Mouse (Mus musculus) stomach, postnatal 0 days (tissue): ENCODE results near the gene Dhx34. TPM values are rescaled to one million over a fixed set of nuclear protein-coding genes. Genes with fewer than 3 reads are reported as not detected.

ENCODE experiments used
- ATAC-seq: fragments of 200-750 bp; cut with Nextera tagmentation; 2 replicates; pipeline ENCODE4 v1.8.0; 2017; ENCODE audit not compliant: low FRiP score, low TSS enrichment
- DNase-seq: peaks from one replicate; pipeline ENCODE4 v3.0.0-alpha.2; 2016; ENCODE audit warnings: low spot score
- H3K27ac ChIP-seq: fragments of 300-500 bp; sonication (generic); replicated peaks from 2 replicates; pipeline ENCODE4 v1.5.1; 2014; ENCODE audit warnings: mild to moderate bottlenecking, control low read depth
- H3K27me3 ChIP-seq: fragments of 300-500 bp; sonication (generic); 2 replicates; pipeline ENCODE4 v1.6.1; 2014; ENCODE audit warnings: low read length; ENCODE audit not compliant: control insufficient read depth, insufficient read depth
- H3K36me3 ChIP-seq: fragments of 300-500 bp; sonication (generic); 2 replicates; pipeline ENCODE4 v1.6.1; 2014; ENCODE audit warnings: low read length, mixed read lengths; ENCODE audit not compliant: control insufficient read depth, insufficient read depth
- H3K4me1 ChIP-seq: fragments of 300-500 bp; sonication (generic); replicated peaks from 2 replicates; pipeline ENCODE4 v1.6.1; 2014; ENCODE audit warnings: antibody characterized with exemption; ENCODE audit not compliant: control insufficient read depth, insufficient read depth
- H3K4me2 ChIP-seq: fragments of 300-500 bp; sonication (generic); replicated peaks from 2 replicates; pipeline ENCODE4 v1.6.1; 2014; ENCODE audit warnings: low read depth, mild to moderate bottlenecking, control low read depth, moderate library complexity
- H3K4me3 ChIP-seq: fragments of 300-500 bp; sonication (generic); 2 replicates; pipeline ENCODE4 v1.5.1; 2014; ENCODE audit warnings: low read depth, low read length, control low read depth
- H3K9ac ChIP-seq: fragments of 300-500 bp; sonication (generic); 2 replicates; pipeline ENCODE4 v1.6.1; 2014; ENCODE audit warnings: mild to moderate bottlenecking, low read length, control low read depth, mixed read lengths
- H3K9me3 ChIP-seq: fragments of 300-500 bp; sonication (generic); 2 replicates; pipeline ENCODE4 v1.6.1; 2016; ENCODE audit warnings: low read length; ENCODE audit not compliant: control insufficient read depth
- CTCF ChIP-seq: IDR thresholded peaks from 2 replicates; pipeline ENCODE4 v1.5.1; 2016; ENCODE audit warnings: antibody characterized with exemption, low read depth, mild to moderate bottlenecking, moderate library complexity
- EP300 ChIP-seq: optimal IDR thresholded peaks from 2 replicates; pipeline ENCODE3; 2016; ENCODE audit warnings: antibody characterized with exemption
- WGBS: fragments of 180-500 bp; shearing (Covaris S2); extraction: QIAGEN DNeasy Blood & Tissue Kit; methylation state at CpG from one replicate; pipeline ENCODE4 v1.1.7; 2014; 5-methylcytosine and 5-hydroxymethylcytosine counted together
- polyA plus RNA-seq: library from polyadenylated mRNA; unstranded; fragments of >200 nt; fragmentation: Nextera tagmentation; extraction: Ambion mirVana; gene quantifications from 2 replicates; pipeline ENCODE4 v1.2.1, GENCODE M21; 2015

Gene Dhx34
- polyA plus RNA-seq, 1 experiment from 2014 or later: 6.9 TPM

GRCm38 (mm10) chr7:16239554-16239997 is 17.7 kb upstream of the Dhx34 start:
- no peaks in the 10 kb centered on the region for H3K4me1 ChIP-seq
- no peak for TF ChIP-seq CTCF
- no peak for TF ChIP-seq EP300
- H3K9me3 ChIP-seq: no peaks in the 10 kb centered on the region
- no peak for DNase-seq
- ATAC-seq: 0 out of 2 replicates have a peak, but pooled peaks have one; percentile 10
- 62% methylated on average over 9 of the region's 9 CpGs for WGBS
- no peak overlapping the region for H3K4me3 ChIP-seq
- no peaks in the 10 kb centered on the region for H3K36me3 ChIP-seq
- no peak overlapping the region for H3K9ac ChIP-seq
- no peak overlapping the region for H3K27ac ChIP-seq
- H3K27me3 ChIP-seq: no peaks in the 10 kb centered on the region
- no peak overlapping the region for H3K4me2 ChIP-seq

DNA sequence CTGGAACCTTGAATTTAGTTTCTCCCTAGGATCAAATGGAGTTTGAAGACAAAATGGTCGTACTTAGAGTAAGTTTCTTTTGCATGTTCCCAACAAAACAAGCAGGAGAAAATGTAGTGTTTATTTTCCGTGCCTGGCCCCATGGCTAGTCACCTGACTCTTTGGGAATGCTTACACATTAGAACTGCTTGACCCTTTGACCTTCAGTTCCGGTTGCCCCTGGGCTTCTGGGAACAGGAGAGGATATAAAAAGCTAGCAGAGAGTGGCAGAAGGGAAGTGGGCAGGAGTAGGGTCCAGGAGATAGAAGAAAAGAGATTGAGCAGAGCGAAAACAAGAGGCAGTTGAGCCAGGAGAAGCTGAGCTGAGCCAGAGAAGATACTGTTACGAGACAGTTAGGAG is 8.0 kb upstream of the Dhx34 start:
- no peak for ATAC-seq
- no peak overlapping the region for H3K4me3 ChIP-seq
- WGBS: 32% methylated on average over 5 of the region's 5 CpGs
- no peaks in the 10 kb centered on the region for H3K27me3 ChIP-seq
- no peaks in the 10 kb centered on the region for H3K36me3 ChIP-seq
- DNase-seq: no peak
- no peak overlapping the region for H3K9ac ChIP-seq
- H3K4me1 ChIP-seq: no peaks in the 10 kb centered on the region
- H3K9me3 ChIP-seq: no peaks in the 10 kb centered on the region
- TF ChIP-seq EP300: no peak
- TF ChIP-seq CTCF: no peak
- no peak overlapping the region for H3K27ac ChIP-seq
- H3K4me2 ChIP-seq: no peak overlapping the region

GRCm38 (mm10) chr7:16213986-16214385 is 7.9 kb downstream of the Dhx34 start:
- H3K9ac ChIP-seq: no peak overlapping the region
- H3K27me3 ChIP-seq: no peaks in the 10 kb centered on the region
- no peaks in the 10 kb centered on the region for H3K4me1 ChIP-seq
- no peak for TF ChIP-seq EP300
- TF ChIP-seq CTCF: no peak
- no peak overlapping the region for H3K27ac ChIP-seq
- ATAC-seq (no peak), DNase-seq (no peak)
- no peak overlapping the region for H3K4me3 ChIP-seq
- no peak overlapping the region for H3K4me2 ChIP-seq
- 91% methylated on average over 9 of the region's 9 CpGs for WGBS
- H3K9me3 ChIP-seq: no peaks in the 10 kb centered on the region
- peaks cover 33% of the 10 kb centered on the region for H3K36me3 ChIP-seq

DNA sequence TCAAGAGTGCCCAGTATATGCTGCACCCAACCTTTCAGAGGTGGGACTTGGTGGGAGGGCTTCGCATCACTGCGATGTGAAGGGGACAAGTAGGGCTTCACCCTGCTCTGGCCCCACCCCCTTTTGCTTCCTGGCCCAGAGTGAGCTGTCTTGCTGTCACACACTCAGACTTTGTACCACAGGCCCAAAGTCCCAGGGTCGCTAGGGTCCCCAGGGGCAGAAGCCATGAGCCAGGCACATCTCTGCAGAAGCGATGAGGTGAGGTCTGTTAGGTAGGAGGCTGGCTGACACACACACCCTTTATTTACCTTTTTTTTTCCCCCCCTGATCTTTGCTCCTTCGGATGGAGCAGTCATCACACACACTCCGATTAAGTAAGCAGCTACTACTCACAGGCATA is 8.6 kb downstream of the Dhx34 start:
- no peak overlapping the region for H3K4me2 ChIP-seq
- 84% methylated on average over 6 of the region's 6 CpGs for WGBS
- DNase-seq (no peak), ATAC-seq (no peak)
- H3K36me3 ChIP-seq: peaks cover 33% of the 10 kb centered on the region
- no peak overlapping the region for H3K9ac ChIP-seq
- TF ChIP-seq EP300 (no peak), CTCF (no peak)
- no peak overlapping the region for H3K27ac ChIP-seq
- H3K4me3 ChIP-seq: no peak overlapping the region
- H3K9me3 ChIP-seq: no peaks in the 10 kb centered on the region
- no peaks in the 10 kb centered on the region for H3K4me1 ChIP-seq
- H3K27me3 ChIP-seq: no peaks in the 10 kb centered on the region

DNA sequence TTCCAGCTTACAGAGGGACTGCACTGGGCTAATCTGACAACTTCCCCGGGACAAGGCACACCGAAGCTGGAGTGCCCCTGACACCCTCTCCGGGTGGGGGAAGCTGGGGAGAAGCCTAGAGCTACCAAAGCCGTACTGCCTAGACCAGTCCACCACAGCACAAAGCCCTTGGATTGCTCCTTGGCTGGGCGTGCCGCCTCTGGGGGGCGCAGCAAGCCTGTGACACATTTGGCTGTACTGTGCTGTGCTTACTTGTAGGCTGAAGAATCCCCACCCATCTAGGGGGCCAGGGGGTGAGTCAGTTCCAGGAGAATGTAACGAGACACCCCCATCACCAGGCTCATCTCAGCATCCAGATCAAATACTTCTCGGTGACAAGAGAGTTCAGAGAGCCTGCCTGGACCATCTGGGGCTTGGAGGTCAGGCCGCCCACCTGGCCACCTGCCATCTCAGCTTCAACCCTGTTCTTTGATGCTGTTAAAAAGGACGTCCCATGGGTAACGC is 10.9 kb downstream of the Dhx34 start:
- peak; percentile 35 for DNase-seq

GRCm38 (mm10) chr7:16208781-16209665 is 12.8 kb downstream of the Dhx34 start:
- H3K4me3 ChIP-seq: no peak overlapping the region
- no peak overlapping the region for H3K4me2 ChIP-seq
- ATAC-seq: 0 out of 2 replicates have a peak, but pooled peaks have one; percentile 20
- H3K4me1 ChIP-seq: no peaks in the 10 kb centered on the region
- TF ChIP-seq EP300: no peak
- H3K9ac ChIP-seq: no peak overlapping the region
- no peaks in the 10 kb centered on the region for H3K27me3 ChIP-seq
- H3K36me3 ChIP-seq: peaks cover 19% of the 10 kb centered on the region
- H3K27ac ChIP-seq: 0 out of 2 replicates have a peak overlapping the region, but pooled peaks have one; percentile 30
- H3K9me3 ChIP-seq: no peaks in the 10 kb centered on the region
- DNase-seq: no peak
- WGBS: 54% methylated on average over 21 of the region's 21 CpGs

More for the DNA sequence above, 10.9 kb downstream of the Dhx34 start:
- 66% methylated on average over 12 of the region's 12 CpGs for WGBS
- H3K4me2 ChIP-seq: no peak overlapping the region
- H3K4me1 ChIP-seq: no peaks in the 10 kb centered on the region
- H3K9ac ChIP-seq: no peak overlapping the region
- no peak overlapping the region for H3K27ac ChIP-seq
- H3K36me3 ChIP-seq: peaks cover 28% of the 10 kb centered on the region
- no peak overlapping the region for H3K4me3 ChIP-seq
- no peak for TF ChIP-seq EP300
- TF ChIP-seq CTCF: peak; percentile 66
- peak; percentile 28; the same call in 1 of the 2 replicates for ATAC-seq
- H3K9me3 ChIP-seq: no peaks in the 10 kb centered on the region
- H3K27me3 ChIP-seq: no peaks in the 10 kb centered on the region
